Comparison of ENCODE assay signal across 14 mouse cellular contexts in genomic region chr2:130027890-130028289, GRCm38 (mm10). TPM values are rescaled to one million over a fixed set of nuclear protein-coding genes. Genes with fewer than 3 reads are reported as not detected.
DNase-seq lines count a peak whose midpoint lies in the region.
"Had no signal": no experiment of that assay in that cellular context is flagged by ENCODE, and none has a peak within 500 bp of the region (broad histone marks: within the 10 kb centered on the region; RNA-seq: fewer than 3 reads in every experiment).

No protein-coding gene starts in this region.

- peak; percentile 23 for DNase-seq in gastrocnemius, postnatal 25 days
- DNase-seq in gastrocnemius, adult 18-20 months (ENCODE audit: low spot score): no peak
- DNase-seq in ovary, postnatal 36 days (ENCODE audit: low spot score): peak; percentile 29
- DNase-seq in ovary, postnatal 14 days (ENCODE audit: low spot score): no peak
- DNase-seq in heart, adult 9 months (ENCODE audit: low spot score in 2 of 2): peak; percentile 48 to 49
- DNase-seq in heart, postnatal 4 days: peak; percentile 40
- DNase-seq in right cerebral cortex, postnatal 36 days (ENCODE audit: low spot score in 2 of 2): no peak
- DNase-seq in right cerebral cortex, adult 2 months (ENCODE audit: low spot score in 2 of 2): no peak
- DNase-seq: B cell, adult 2 months; cerebellum, adult 18-20 months; cerebellum, postnatal 25 days; embryo, embryonic 11 days; right cerebral cortex, postnatal 25 days; thymus, postnatal 14 days had no signal

RNA-seq across cellular contexts. Expression of gene Tgm3, which starts 15.7 kb away (rescaled TPM):
- not detected for total RNA-seq in gastrocnemius, postnatal 25 days (2021)
- total RNA-seq in gastrocnemius, adult 18-20 months (2021): not detected
- under 1 TPM; 0.10 to 0.11 TPM for total RNA-seq in heart, postnatal 4 days (2021)

Comparison
In these comparisons a context has a peak if more than half of its experiments do, and no peak if none do; other contexts are left out.
1. DNase-seq: peak in gastrocnemius, postnatal 25 days (single experiment), ovary, postnatal 36 days (single experiment), heart, adult 9 months (2 of 2) and heart, postnatal 4 days (single experiment); none in gastrocnemius, adult 18-20 months (single experiment), ovary, postnatal 14 days (single experiment), right cerebral cortex, postnatal 36 days (0 of 2) and right cerebral cortex, adult 2 months (0 of 2).